Mouse (Mus musculus): ENCODE measurements around the gene Scn1b. TPM values are rescaled to one million over a fixed set of nuclear protein-coding genes. Genes with fewer than 3 reads are reported as not detected.

Scn1b gene
- polyA plus RNA-seq (2016; fragmentation: Nextera tagmentation; extraction: Ambion mirVana), result 1.2 and 1.3 TPM in 2 replicates

- WGBS, result 2% methylated on average over 56 of the region's 60 CpGs
- Histone ChIP-seq H3K27ac (peak within 1 kb of the TSS; percentile 74), H3K36me3 (peaks cover 42% of the 10 kb centered on the region), H3K27me3 (ENCODE audit: insufficient read depth, poor library complexity, severe bottlenecking) (peaks cover 49% of the 10 kb centered on the region), H3K4me3 (peak within 1 kb of the TSS; percentile 65), H3K4me1 (replicated peaks) (peaks cover 18% of the 10 kb centered on the region), H3K9me3 (no peaks in the 10 kb centered on the region)
- DNase-seq (ENCODE audit: low spot score), result peak; percentile 41
Observed at GRCm38 (mm10) chr7:31126851-31127724, at the start of gene Scn1b. TSS of gene Scn1b (minus strand) at chr7:31127003.

DNA sequence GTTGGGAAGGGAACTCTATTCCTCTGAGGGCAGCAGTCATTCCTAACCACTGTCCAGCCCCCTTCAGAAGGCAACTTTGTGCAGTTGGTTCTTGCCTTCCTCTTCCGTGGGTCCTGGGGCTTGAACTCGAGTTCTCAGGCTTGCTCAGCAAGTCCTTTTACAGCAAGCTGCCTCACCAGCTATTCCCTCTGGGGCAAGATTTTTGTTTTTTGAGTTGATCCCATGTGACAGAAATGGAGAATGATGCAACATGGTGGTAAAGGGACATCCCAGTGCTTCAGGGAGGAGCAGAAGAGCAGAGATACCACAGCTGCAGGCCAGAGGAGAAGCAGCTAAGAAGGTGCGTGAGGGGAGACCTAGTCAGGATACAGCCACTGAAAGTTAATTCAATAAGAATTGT lies 48.3 kb upstream of the Scn1b start:
- no peaks in the 10 kb centered on the region for H3K27me3 ChIP-seq (ENCODE audit: insufficient read depth, poor library complexity, severe bottlenecking)
- no peaks in the 10 kb centered on the region for H3K9me3 ChIP-seq
- no peak overlapping the region for H3K27ac ChIP-seq
- 84% methylated on average over 3 of the region's 3 CpGs for WGBS
- no peaks in the 10 kb centered on the region for H3K36me3 ChIP-seq
- no peaks in the 10 kb centered on the region for H3K4me1 ChIP-seq (replicated peaks)
- no peak overlapping the region for H3K4me3 ChIP-seq
- DNase-seq (ENCODE audit: low spot score), result no peak

GRCm38 (mm10) chr7:31174466-31174865 lies 47.7 kb upstream of the Scn1b start:
- Histone ChIP-seq H3K9me3 (no peaks in the 10 kb centered on the region), H3K36me3 (no peaks in the 10 kb centered on the region), H3K4me1 (replicated peaks) (no peaks in the 10 kb centered on the region), H3K27ac (no peak overlapping the region), H3K27me3 (ENCODE audit: insufficient read depth, poor library complexity, severe bottlenecking) (no peaks in the 10 kb centered on the region), H3K4me3 (no peak overlapping the region)
- no peak for DNase-seq (ENCODE audit: low spot score)
- 82% methylated on average over 8 of the region's 8 CpGs for WGBS

DNA sequence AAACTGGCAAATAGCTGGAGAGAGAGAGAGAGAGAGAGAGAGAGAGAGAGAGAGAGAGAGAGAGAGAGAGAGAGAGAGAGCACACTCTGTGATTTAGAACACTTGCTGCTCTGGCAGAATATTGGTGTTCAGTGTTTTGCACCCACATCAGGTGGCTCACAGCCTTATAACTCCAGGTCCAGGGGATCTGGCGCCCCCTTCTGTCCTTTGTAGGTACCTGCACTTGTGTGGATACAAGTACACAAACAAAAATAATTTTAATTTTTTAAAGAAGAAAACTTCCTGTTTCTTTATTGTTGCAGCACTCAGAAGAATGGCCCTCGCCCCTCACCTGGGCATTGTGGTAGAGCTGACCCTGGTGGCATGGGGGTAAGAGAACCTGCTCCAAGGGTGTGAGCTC lies 45.4 kb upstream of the Scn1b start:
- Histone ChIP-seq H3K4me1 (replicated peaks) (no peaks in the 10 kb centered on the region), H3K4me3 (no peak overlapping the region), H3K9me3 (no peaks in the 10 kb centered on the region), H3K27me3 (ENCODE audit: insufficient read depth, poor library complexity, severe bottlenecking) (no peaks in the 10 kb centered on the region), H3K36me3 (no peaks in the 10 kb centered on the region), H3K27ac (no peak overlapping the region)
- WGBS, result 24% methylated on average over 2 of the region's 2 CpGs
- no peak for DNase-seq (ENCODE audit: low spot score)

DNA sequence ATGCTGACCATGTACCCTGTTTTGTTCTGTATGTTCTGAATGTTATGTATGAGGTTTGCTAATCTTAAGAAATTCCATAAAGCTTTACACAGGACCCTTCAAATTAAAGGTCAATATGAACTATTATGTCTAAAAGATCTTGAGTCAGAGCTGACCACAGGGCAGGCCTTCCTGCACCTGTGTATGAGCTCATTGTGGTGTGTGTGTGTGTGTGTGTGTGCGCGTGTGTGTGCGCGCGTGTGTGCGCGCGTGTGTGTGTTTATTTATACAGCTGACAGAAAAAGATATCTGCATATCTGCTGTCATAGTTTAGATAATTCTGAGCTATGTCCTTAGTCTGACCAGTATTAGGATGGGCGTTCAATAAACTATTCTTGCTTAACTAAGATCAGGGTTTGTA lies 43.7 kb upstream of the Scn1b start:
- Histone ChIP-seq H3K9me3 (no peaks in the 10 kb centered on the region), H3K27me3 (ENCODE audit: insufficient read depth, poor library complexity, severe bottlenecking) (no peaks in the 10 kb centered on the region), H3K4me1 (replicated peaks) (no peaks in the 10 kb centered on the region), H3K27ac (no peak overlapping the region), H3K4me3 (no peak overlapping the region), H3K36me3 (no peaks in the 10 kb centered on the region)
- 97% methylated on average over 9 of the region's 9 CpGs for WGBS
- DNase-seq (ENCODE audit: low spot score), result no peak

GRCm38 (mm10) chr7:31168412-31168811 lies 41.6 kb upstream of the Scn1b start:
- H3K4me1 ChIP-seq (replicated peaks), result no peaks in the 10 kb centered on the region
- H3K27ac ChIP-seq, result no peak overlapping the region
- no peaks in the 10 kb centered on the region for H3K27me3 ChIP-seq (ENCODE audit: insufficient read depth, poor library complexity, severe bottlenecking)
- 65% methylated on average over 8 of the region's 8 CpGs for WGBS
- H3K4me3 ChIP-seq, result no peak overlapping the region
- H3K9me3 ChIP-seq, result no peaks in the 10 kb centered on the region
- H3K36me3 ChIP-seq, result no peaks in the 10 kb centered on the region
- DNase-seq (ENCODE audit: low spot score), result no peak

DNA sequence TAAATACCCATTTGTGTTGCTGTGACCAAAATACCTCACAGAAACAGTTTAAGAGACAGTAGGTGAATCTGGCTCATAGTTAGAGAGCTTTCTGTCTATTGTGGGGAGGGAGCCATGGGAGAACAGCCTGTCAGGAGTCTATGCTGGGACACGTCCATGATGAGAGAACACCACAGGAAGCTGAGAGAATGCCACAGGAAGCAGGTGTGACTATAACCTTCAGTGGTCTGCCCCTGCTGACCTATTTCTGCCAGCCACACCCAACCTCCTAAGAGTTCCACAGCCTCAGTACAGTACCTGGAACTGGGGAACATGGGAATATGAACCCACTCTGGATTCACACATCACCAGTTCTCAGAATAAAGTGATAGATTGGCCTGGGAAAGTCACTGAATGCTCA lies 37.9 kb upstream of the Scn1b start:
- no peaks in the 10 kb centered on the region for H3K36me3 ChIP-seq
- WGBS, result 67% methylated on average over 1 of the region's 1 CpGs
- H3K4me3 ChIP-seq, result no peak overlapping the region
- no peaks in the 10 kb centered on the region for H3K9me3 ChIP-seq
- no peak for DNase-seq (ENCODE audit: low spot score)
- H3K27ac ChIP-seq, result no peak overlapping the region
- H3K4me1 ChIP-seq (replicated peaks), result 0 out of 2 replicates have a peak, but pooled peaks cover 5% of the 10 kb centered on the region
- H3K27me3 ChIP-seq (ENCODE audit: insufficient read depth, poor library complexity, severe bottlenecking), result no peaks in the 10 kb centered on the region

DNA sequence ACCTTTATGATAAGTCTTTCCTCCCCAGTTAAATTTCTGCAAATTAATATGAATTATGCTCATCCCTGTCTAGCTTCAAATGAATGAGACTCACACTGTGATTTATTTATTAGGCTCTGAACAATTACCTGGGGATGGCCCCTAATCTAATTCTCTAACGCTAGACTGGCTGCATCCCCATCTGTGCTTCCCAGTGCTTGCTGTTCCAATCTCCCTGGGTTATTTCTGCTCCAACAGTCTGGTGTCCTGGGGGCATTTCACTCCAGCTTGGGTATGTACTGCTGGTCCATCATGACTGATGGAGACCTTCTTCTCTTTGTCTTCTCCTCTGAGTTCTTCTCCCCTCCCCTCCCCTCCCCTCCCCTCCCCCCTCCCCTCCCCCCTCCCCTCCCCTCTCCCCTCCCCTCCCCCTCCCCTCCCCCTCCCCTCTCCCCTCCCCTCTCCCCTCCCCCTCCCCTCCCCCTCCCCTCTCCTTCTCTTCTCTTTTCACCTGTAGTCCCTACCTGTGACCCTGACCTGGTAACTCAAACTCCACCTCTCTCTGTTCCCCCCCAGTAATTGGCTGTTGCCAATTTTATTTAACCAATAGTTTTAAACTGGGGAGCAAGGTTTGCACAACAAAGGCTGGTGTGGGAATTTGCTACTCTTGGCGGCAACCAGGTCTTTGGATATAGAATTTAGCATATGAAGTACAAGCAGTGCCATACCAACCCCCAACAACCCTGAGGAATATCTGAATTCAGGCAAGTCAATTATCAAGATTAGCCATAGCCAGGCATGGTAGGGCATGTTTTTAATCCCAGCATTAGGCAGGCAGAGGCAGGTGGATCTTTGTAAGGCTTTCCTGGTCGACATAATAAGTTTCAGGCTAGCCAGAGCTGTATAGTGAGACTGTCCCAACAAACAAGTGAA lies 37.1 kb upstream of the Scn1b start:
- H3K4me1 ChIP-seq (replicated peaks), result 0 out of 2 replicates have a peak, but pooled peaks cover 5% of the 10 kb centered on the region
- no peak for DNase-seq (ENCODE audit: low spot score)
- 71% methylated on average over 3 of the region's 3 CpGs for WGBS

DNA sequence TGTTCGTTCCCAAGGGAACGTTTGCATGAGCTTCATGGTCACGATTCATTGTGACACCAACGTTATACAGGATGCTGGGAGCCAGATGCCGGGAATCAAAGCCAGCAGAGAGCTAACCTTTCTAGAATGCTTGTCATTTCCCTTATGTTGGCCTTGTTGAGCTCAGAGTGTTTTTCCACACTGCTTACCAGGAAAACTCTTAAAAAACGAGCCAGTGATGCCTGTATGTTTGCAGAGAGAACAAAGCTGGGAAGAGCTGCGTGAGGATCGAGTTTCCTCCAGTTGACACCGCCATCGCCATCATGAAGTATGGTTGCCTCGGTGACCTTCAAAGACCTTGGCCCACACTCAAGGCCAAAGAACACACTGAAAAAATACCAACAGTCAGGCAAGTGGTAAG lies 35.5 kb upstream of the Scn1b start:
- DNase-seq (ENCODE audit: low spot score), result no peak
- WGBS, result 77% methylated on average over 11 of the region's 11 CpGs
- Histone ChIP-seq H3K36me3 (no peaks in the 10 kb centered on the region), H3K27me3 (ENCODE audit: insufficient read depth, poor library complexity, severe bottlenecking) (no peaks in the 10 kb centered on the region), H3K27ac (no peak overlapping the region), H3K4me1 (replicated peaks) (0 out of 2 replicates have a peak, but pooled peaks cover 5% of the 10 kb centered on the region), H3K9me3 (no peaks in the 10 kb centered on the region), H3K4me3 (no peak overlapping the region)

More for the DNA sequence above, 37.1 kb upstream of the Scn1b start:
- H3K4me3 ChIP-seq, result no peak overlapping the region
- H3K27me3 ChIP-seq (ENCODE audit: insufficient read depth, poor library complexity, severe bottlenecking), result no peaks in the 10 kb centered on the region
- H3K9me3 ChIP-seq, result no peaks in the 10 kb centered on the region
- H3K36me3 ChIP-seq, result no peaks in the 10 kb centered on the region
- H3K27ac ChIP-seq, result no peak overlapping the region

DNA sequence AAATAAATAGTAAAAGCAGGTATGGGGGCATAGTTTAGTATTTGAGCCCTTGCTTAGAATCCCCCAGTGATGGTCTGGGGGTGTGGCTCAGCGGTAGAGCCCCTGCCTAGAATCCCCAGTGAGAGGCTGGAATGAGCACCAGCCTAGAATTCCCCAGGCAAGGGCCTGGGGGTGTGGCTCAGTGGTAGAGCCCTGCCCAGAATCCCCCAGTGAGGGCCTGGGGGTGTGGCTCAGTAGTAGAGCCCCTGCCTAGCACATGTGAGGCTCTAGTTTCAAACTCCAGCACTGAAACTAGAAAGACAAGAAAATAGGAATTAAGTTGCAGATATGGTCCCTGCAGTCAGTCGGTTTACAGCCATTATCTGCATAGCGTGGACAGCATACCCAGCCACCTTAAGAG lies 35.0 kb upstream of the Scn1b start:
- no peak overlapping the region for H3K4me3 ChIP-seq
- no peaks in the 10 kb centered on the region for H3K36me3 ChIP-seq
- WGBS, result 54% methylated on average over 3 of the region's 3 CpGs
- H3K27ac ChIP-seq, result no peak overlapping the region
- no peak for DNase-seq (ENCODE audit: low spot score)
- 0 out of 2 replicates have a peak, but pooled peaks cover 5% of the 10 kb centered on the region for H3K4me1 ChIP-seq (replicated peaks)
- no peaks in the 10 kb centered on the region for H3K9me3 ChIP-seq
- no peaks in the 10 kb centered on the region for H3K27me3 ChIP-seq (ENCODE audit: insufficient read depth, poor library complexity, severe bottlenecking)

DNA sequence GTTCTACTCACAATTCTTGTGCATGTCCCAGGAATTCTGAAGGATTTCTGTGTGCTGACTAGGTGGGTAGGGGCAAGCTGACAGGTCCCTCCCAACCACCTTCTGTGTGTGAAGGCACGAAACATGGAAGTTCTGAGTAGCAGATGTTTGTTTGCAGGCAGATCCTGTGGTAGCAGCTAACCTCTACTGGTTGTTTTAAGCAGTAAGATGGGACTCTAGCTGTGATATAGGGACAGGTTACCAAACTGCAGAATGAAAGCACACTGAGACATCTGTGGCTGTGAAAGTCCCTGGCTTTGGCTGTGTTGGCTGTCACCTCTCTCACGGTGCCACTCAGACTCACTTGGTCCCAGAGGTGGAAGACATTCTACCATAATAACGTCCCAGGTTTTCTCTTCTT lies 34.4 kb upstream of the Scn1b start:
- peaks cover 8% of the 10 kb centered on the region for H3K4me1 ChIP-seq (replicated peaks)
- no peak for DNase-seq (ENCODE audit: low spot score)
- no peaks in the 10 kb centered on the region for H3K9me3 ChIP-seq
- 86% methylated on average over 3 of the region's 3 CpGs for WGBS
- H3K4me3 ChIP-seq, result no peak overlapping the region
- H3K27ac ChIP-seq, result no peak overlapping the region
- H3K36me3 ChIP-seq, result no peaks in the 10 kb centered on the region
- no peaks in the 10 kb centered on the region for H3K27me3 ChIP-seq (ENCODE audit: insufficient read depth, poor library complexity, severe bottlenecking)

- no peaks in the 10 kb centered on the region for H3K27me3 ChIP-seq (ENCODE audit: insufficient read depth, poor library complexity, severe bottlenecking)
- H3K9me3 ChIP-seq, result no peaks in the 10 kb centered on the region
- H3K27ac ChIP-seq, result no peak overlapping the region
- DNase-seq (ENCODE audit: low spot score), result no peak
- no peak overlapping the region for H3K4me3 ChIP-seq
- WGBS, result 92% methylated on average over 5 of the region's 5 CpGs
- H3K36me3 ChIP-seq, result no peaks in the 10 kb centered on the region
- peaks cover 13% of the 10 kb centered on the region for H3K4me1 ChIP-seq (replicated peaks)
Observed at GRCm38 (mm10) chr7:31160763-31161162, 34.0 kb upstream of the Scn1b start.

Data from hindbrain, embryonic 10.5 days (tissue).